Comparison of ENCODE assay signal across 1 mouse cellular context in the genomic region with DNA sequence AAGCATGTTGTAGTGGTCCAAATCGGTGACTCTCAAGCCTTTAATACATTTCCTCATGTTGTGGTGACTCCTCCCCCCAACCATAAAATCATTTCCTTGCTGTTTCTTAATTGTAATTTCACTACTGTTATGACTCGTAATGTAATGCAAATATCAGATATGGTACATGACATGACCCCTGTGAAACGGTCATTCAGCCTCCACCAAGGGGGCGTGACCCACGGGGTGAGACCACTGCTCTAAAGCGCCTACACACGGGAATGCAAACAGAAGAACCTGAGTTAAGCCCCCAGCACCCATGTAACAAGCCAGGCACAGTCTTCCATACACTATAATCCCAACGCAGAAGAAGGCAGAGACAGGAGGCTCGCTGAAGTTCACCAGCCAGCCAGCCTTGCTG.
TF ChIP-seq lines count a peak whose summit lies in the region.

No protein-coding gene starts in this region.

TF ChIP-seq in myocyte, 11 proteins besides CTCF, POLR2A, EP300 and RAD21:
- no peak for TF ChIP-seq USF1 (IDR thresholded peaks at IDR 0.05; ENCODE audit: low read depth)
- no peak for TF ChIP-seq MYOD1 (IDR thresholded peaks at IDR 0.05; ENCODE audit: control insufficient read depth in 1 of 3, insufficient read length in 2 of 3, low read depth in 2 of 3)
- no peak for TF ChIP-seq SRF (IDR thresholded peaks at IDR 0.05; ENCODE audit: control insufficient read depth, insufficient read length, low read depth)
- TF ChIP-seq E2F4 (IDR thresholded peaks at IDR 0.05; ENCODE audit: insufficient read depth) = no peak
- TF ChIP-seq REST (IDR thresholded peaks at IDR 0.05; ENCODE audit: insufficient read depth, insufficient read length) = no peak
